Mouse (Mus musculus) inflammation-experienced regulatory T-cells, adult 6 months (primary cell): ENCODE results near the gene Snrpa1. TPM values are rescaled to one million over a fixed set of nuclear protein-coding genes. Genes with fewer than 3 reads are reported as not detected.
A peak's percentile ranks its signal among the peaks of the same experiment; 100 is the strongest.

Source experiments
- ATAC-seq: one replicate; pipeline ENCODE4 v1.8.0; 2017
- polyA plus RNA-seq, 3 experiments: library from polyadenylated mRNA; unstranded; fragments of 100-300 nt; shearing (Covaris generic); gene quantifications; one replicate each; pipeline ENCODE4 v1.2.1; 2017

Snrpa1 gene
- polyA plus RNA-seq, 3 experiments from 2014 or later: 128 to 166 (median 136) TPM

DNA sequence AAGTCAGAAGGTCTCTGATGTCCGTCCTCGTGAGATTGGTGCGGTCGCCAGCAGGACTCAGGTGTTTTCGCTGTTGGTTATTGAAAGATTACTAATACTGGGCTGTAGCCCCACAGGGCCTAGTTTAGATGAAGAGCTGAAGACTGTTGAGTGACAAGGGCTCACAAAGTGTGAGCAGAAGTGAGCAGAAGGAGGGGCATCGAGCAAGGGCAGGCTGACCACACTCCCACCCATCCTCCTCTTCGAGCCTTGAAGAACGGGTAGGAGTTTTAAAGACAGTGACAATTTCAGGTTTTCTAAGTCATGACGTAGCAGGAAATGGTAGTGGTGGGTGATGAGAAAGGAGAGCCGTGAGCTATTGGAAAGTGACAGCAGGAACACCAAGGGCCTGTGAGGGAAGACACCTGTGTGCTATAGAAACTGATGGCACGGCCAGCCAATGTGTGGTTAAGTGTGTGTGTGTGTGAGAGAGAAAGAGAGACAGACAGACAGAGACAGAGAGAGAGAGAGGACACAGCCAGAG lies 57.1 kb downstream of the Snrpa1 start:
- ATAC-seq: peak; percentile 91

DNA sequence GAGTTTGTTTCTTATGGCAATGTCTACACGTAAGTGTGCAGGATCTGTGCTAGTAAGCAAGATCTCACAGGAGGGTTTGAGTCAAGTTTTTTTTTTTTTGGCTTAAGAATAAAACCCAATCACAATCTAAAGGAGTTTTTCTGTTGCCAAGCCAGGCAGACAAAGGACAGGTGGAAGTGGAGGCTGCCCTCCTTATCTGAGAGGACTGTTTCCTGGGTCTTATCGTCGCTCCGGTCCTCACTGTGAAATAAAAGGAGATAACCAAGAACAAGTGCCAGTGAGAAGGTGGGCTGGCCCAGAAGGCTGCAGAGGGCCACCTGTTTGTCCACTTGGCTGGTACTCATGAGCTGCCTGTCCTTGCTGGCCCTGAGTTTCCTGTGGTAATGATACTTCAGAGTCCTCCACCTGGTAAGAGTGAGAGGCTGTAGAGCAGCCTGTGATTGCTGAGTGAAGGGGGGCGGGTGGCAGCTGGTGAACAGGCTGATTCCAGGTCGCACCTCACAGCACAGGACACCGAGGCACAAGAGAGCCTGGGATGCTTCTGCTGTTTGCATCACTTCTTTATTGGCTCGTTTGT lies 58.2 kb downstream of the Snrpa1 start:
- no peak for ATAC-seq

DNA sequence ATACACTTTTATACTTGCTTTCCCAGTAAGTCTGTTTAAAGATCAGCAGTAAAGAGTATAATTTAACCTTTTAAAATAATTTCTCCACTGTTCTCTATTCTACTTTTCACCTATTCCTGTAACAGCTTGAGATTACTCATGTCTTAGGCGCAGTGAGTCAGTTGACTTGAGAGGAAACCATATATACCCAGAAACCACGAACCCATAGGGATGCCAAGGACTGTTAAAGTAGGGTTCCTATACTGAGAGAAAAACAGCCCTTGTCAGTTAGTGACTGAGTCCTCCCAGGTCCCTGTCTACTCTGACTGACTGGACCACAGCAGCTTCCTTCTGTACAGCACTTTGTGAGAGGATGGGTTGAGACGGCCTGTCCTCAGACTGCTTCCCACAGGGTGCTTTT lies 59.2 kb downstream of the Snrpa1 start:
- no peak for ATAC-seq

DNA sequence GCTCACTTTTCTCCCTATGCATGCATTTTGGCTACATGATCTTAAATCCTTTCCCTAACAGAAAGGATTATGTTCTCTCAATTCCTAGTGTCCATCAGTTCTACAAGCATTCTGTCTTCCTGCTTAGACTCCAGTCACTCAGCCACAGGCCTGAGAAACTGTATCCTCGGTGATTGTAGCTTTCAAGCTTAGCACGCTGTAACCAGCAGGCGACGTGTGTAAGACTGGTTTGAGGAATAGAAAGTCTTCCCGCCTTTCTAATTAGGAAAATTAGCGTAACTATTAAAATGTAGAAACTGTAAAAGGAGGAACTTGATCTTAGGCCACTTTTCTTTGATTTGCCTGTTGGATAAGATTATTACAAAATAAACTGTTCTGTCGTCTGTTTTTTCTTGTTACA lies 60.0 kb downstream of the Snrpa1 start:
- no peak for ATAC-seq

DNA sequence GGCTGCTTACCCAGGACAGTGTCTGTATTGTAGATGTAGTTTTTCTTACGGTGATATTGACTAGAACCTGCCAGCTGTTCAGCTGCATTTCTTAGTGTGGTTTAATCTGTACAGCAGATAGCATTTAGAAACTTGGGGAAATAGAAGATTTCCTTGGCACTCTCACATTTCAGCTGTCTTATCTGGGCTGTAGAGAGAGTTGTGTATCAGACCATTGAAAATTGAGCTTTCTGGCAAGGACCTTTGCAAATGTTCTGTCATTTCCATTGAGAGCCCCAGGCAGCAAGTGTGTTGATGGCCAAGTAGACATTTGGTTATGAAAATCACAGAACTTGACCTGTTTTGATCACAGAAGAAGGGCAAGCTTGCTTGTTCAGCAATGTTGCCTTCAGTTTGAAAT lies 61.3 kb downstream of the Snrpa1 start:
- ATAC-seq: no peak

DNA sequence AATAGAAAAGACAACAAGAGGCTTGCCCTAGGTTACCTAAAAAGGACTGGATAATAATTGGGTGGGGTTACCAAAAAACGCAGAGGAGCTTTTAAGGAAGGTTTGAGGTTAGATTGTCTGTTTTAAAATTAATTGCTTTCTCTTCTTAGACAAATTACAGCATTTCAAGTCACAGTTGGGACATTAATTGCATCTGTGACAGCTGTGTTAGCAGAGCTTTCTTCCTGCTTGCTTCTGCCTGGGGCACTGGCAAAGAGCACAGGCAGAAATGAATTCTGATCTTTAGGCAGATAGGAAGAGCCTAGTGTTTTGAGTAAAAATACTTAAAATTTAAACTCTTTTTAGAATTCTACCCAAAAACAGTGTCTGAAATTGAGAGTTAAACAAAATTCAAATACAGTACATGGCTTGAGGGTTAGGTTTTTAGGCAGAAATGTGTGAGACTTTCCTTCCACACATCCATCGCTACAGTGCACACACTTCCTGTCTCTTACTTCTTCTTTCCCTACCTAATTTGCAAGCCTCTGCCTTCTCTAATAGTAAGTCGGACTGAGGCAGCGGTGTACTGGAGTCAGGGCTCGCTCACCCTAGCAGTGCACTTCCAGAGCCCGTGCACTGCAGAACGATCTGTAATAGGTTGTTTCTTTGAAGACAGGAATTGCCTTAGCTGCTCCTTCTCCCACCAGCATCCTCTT lies 62.0 kb downstream of the Snrpa1 start:
- no peak for ATAC-seq

Other genes with a start within 250 kb of the Snrpa1 start
- gene Pcsk6, start 197.3 kb upstream of the Snrpa1 start, polyA plus RNA-seq: not detected
- not detected for gene Gm45213, start 15.4 kb upstream of the Snrpa1 start, polyA plus RNA-seq
- 100 to 1,000 TPM; 180 to 191 (median 182) TPM for gene Selenos, start 20.6 kb downstream of the Snrpa1 start, polyA plus RNA-seq
- 10 to 100 TPM in 2 of 3 experiments, 1 to 10 TPM in 1; 8.9 to 54.6 (median 10.3) TPM for gene Chsy1, start 50.5 kb downstream of the Snrpa1 start, polyA plus RNA-seq